Mouse (Mus musculus): ENCODE data around the gene Smoc1. TPM values are rescaled to one million over a fixed set of nuclear protein-coding genes. Genes with fewer than 3 reads are reported as not detected.

The Smoc1 gene
- polyA plus RNA-seq, 1 experiment = 9.8 TPM

DNA sequence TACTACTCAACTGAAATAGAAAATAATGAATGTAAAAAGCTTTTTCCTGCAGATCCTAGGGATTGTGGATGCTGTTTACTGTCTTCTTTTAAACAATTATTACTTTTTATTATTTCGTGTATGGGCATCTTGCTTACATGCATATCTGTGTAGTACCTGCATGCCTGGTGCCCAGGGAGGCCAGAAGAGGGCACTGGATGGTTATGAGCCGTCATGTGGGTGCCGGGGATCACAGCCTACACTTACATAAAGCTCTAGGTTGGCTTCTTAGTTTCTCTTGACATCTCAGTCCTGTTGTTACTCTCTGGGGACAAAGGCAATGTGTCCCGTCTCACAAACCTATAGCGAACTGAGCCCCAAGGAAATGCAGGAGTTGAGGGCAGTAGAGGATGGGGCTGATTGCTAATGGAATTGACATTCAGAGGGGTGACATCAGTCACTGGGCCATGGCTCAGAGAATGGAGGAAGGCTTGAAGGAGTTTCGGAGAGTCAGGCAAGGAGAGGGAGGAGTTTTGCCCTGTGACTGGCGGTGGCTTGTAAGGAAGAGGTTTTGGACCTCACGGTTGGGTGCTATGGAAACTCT lies 34.0 kb upstream of the Smoc1 start:
- Histone ChIP-seq H3K4me1 (ENCODE audit: control insufficient read depth, insufficient read depth, low read length) (peaks cover 13% of the 10 kb centered on the region), H3K27ac (ENCODE audit: control insufficient read depth, insufficient read depth, low read depth, low read length) (no peak overlapping the region), H3K27me3 (ENCODE audit: control insufficient read depth, insufficient read depth, low read length) (no peaks in the 10 kb centered on the region), H3K4me3 (ENCODE audit: control insufficient read depth, low read depth, low read length) (no peak overlapping the region), H3K36me3 (ENCODE audit: control insufficient read depth, insufficient read depth, low read length) (no peaks in the 10 kb centered on the region)
- TF ChIP-seq CTCF (IDR thresholded peaks at IDR 0.05; ENCODE audit: control insufficient read depth, insufficient read depth, insufficient replicate concordance, low read depth, low read length) (no peak), POLR2A (IDR thresholded peaks at IDR 0.05; ENCODE audit: control insufficient read depth, low read depth, low read length) (no peak)

DNA sequence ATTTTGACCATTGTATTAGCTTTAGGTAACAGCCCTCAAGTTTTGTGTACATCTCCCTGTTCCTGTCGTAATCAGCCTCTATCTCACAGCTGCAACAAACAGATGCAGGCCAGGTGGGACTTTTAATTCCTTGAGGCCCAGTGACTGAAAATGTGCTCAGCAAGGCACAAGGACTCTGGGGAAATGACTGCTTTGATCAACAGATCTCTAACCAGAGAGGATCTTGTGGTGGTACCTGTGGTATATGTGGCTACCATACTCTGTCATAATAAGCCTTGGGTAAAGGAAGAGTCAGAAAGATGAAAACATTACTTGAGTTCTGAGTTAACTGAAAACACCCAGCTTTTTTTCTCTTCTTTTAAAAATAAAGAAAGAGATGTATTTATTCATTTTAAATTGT lies 32.8 kb upstream of the Smoc1 start:
- no peak overlapping the region for H3K4me3 ChIP-seq (ENCODE audit: control insufficient read depth, low read depth, low read length)
- H3K4me1 ChIP-seq (ENCODE audit: control insufficient read depth, insufficient read depth, low read length) = peaks cover 16% of the 10 kb centered on the region
- no peaks in the 10 kb centered on the region for H3K27me3 ChIP-seq (ENCODE audit: control insufficient read depth, insufficient read depth, low read length)
- H3K27ac ChIP-seq (ENCODE audit: control insufficient read depth, insufficient read depth, low read depth, low read length) = no peak overlapping the region
- H3K36me3 ChIP-seq (ENCODE audit: control insufficient read depth, insufficient read depth, low read length) = no peaks in the 10 kb centered on the region
- no peak for TF ChIP-seq CTCF (IDR thresholded peaks at IDR 0.05; ENCODE audit: control insufficient read depth, insufficient read depth, insufficient replicate concordance, low read depth, low read length)
- TF ChIP-seq POLR2A (IDR thresholded peaks at IDR 0.05; ENCODE audit: control insufficient read depth, low read depth, low read length) = no peak

DNA sequence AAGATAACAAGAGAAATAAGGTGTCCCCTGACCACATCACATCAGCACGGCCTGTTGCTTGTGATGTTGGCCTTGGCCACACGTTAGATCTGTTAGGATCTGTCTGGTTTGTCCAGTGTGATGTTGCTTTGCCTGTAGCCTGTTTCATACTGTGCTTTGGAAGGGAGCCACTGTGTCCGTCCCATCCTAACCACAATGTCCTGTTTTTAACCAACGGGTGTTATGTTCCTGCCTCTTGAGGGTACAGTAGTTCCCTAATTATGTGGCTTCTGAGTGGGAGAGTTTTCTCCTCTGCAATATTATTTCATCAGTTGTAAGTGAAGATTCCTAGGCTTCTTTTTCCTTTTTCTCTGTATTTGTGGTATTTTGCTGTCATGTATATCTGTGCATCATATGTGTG lies 31.3 kb upstream of the Smoc1 start:
- Histone ChIP-seq H3K27ac (ENCODE audit: control insufficient read depth, insufficient read depth, low read depth, low read length) (no peak overlapping the region), H3K36me3 (ENCODE audit: control insufficient read depth, insufficient read depth, low read length) (no peaks in the 10 kb centered on the region), H3K4me1 (ENCODE audit: control insufficient read depth, insufficient read depth, low read length) (peaks cover 16% of the 10 kb centered on the region), H3K4me3 (ENCODE audit: control insufficient read depth, low read depth, low read length) (no peak overlapping the region), H3K27me3 (ENCODE audit: control insufficient read depth, insufficient read depth, low read length) (no peaks in the 10 kb centered on the region)
- TF ChIP-seq POLR2A (IDR thresholded peaks at IDR 0.05; ENCODE audit: control insufficient read depth, low read depth, low read length) (no peak), CTCF (IDR thresholded peaks at IDR 0.05; ENCODE audit: control insufficient read depth, insufficient read depth, insufficient replicate concordance, low read depth, low read length) (no peak)

DNA sequence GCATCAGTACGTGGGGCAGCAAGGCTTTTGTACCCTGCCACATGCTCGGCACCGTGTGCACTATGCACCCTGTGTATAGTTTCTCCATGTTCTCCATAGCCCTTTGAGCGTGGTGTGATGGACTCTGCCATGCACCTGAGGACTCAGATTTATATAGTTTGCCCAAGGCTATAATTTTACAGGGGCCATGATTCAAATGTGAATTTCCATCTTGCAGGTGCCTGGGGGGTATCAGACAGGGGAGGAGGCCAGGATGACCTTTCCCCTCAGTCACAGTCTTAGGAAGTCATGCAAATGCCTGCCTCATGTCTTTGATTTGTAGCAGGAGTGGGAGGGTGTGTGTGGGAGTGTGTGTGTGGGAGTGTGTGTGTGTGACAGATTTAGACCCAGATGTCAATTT lies 29.0 kb upstream of the Smoc1 start:
- no peak overlapping the region for H3K4me3 ChIP-seq (ENCODE audit: control insufficient read depth, low read depth, low read length)
- H3K4me1 ChIP-seq (ENCODE audit: control insufficient read depth, insufficient read depth, low read length) = peaks cover 3% of the 10 kb centered on the region; the same call in 1 of the 2 replicates
- TF ChIP-seq CTCF (IDR thresholded peaks at IDR 0.05; ENCODE audit: control insufficient read depth, insufficient read depth, insufficient replicate concordance, low read depth, low read length) (no peak), POLR2A (IDR thresholded peaks at IDR 0.05; ENCODE audit: control insufficient read depth, low read depth, low read length) (no peak)
- H3K27me3 ChIP-seq (ENCODE audit: control insufficient read depth, insufficient read depth, low read length) = no peaks in the 10 kb centered on the region
- H3K27ac ChIP-seq (ENCODE audit: control insufficient read depth, insufficient read depth, low read depth, low read length) = no peak overlapping the region
- H3K36me3 ChIP-seq (ENCODE audit: control insufficient read depth, insufficient read depth, low read length) = no peaks in the 10 kb centered on the region

DNA sequence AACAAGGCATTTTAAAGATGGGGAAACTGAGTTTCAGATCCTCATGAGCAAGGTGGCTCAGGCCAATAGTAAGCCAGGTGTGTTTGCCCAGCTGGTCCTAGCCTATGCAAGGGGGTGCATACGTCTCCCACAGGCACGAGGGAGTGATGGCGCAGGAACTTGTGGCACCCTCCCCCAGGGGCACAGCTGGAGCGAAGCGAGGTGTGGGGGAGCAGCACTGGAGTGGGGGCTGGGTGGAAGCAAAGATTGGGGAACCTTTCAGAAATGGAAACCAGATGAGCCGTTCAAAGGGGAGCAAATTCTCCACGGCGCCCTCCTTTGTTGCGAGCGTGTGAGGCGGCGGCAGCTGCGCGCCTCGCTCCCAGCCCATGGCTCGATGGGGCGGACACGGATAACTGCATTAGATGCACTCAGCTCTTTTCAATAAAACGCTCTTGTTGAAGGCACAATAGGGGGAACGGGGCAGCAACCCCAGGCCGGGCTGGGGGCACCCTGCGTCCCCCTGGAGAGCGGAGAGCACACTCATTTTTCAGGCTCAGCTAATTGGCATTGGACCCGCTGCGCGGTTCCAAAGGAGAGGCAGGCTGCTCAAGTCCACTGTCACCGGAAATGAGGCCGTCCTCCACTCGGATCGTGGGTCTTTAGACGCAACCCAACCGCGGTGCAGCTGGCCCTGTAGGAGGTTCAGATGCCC lies 27.9 kb upstream of the Smoc1 start:
- H3K4me3 ChIP-seq (ENCODE audit: control insufficient read depth, low read depth, low read length) = peak overlapping the region; percentile 19
- peaks cover 3% of the 10 kb centered on the region; the same call in 1 of the 2 replicates for H3K4me1 ChIP-seq (ENCODE audit: control insufficient read depth, insufficient read depth, low read length)
- TF ChIP-seq POLR2A (IDR thresholded peaks at IDR 0.05; ENCODE audit: control insufficient read depth, low read depth, low read length) (no peak), CTCF (IDR thresholded peaks at IDR 0.05; ENCODE audit: control insufficient read depth, insufficient read depth, insufficient replicate concordance, low read depth, low read length) (no peak)
- H3K27ac ChIP-seq (ENCODE audit: control insufficient read depth, insufficient read depth, low read depth, low read length) = no peak overlapping the region
- no peaks in the 10 kb centered on the region for H3K27me3 ChIP-seq (ENCODE audit: control insufficient read depth, insufficient read depth, low read length)
- no peaks in the 10 kb centered on the region for H3K36me3 ChIP-seq (ENCODE audit: control insufficient read depth, insufficient read depth, low read length)

DNA sequence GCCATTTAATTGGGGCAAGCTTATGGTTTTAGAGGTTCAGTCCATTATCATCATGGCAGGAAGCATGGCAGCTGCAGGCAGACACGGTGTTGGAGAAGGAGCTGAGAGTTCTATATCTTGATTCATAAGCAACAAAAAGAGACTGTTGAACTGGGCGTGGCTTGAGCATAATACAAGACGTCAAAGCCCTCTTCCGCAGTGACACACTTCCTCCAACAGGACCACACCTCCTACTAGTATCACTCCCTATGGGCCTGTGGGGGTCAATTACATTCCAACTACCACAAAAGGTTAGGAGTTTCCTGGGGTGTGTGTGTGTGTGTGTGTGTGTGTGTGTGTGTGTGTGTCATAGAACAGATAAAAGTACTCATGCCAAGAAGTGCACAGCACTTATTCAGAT lies 25.7 kb upstream of the Smoc1 start:
- Histone ChIP-seq H3K27ac (ENCODE audit: control insufficient read depth, insufficient read depth, low read depth, low read length) (no peak overlapping the region), H3K4me1 (ENCODE audit: control insufficient read depth, insufficient read depth, low read length) (peaks cover 3% of the 10 kb centered on the region; the same call in 1 of the 2 replicates), H3K36me3 (ENCODE audit: control insufficient read depth, insufficient read depth, low read length) (no peaks in the 10 kb centered on the region), H3K27me3 (ENCODE audit: control insufficient read depth, insufficient read depth, low read length) (no peaks in the 10 kb centered on the region), H3K4me3 (ENCODE audit: control insufficient read depth, low read depth, low read length) (no peak overlapping the region)
- TF ChIP-seq CTCF (IDR thresholded peaks at IDR 0.05; ENCODE audit: control insufficient read depth, insufficient read depth, insufficient replicate concordance, low read depth, low read length) = no peak
- TF ChIP-seq POLR2A (IDR thresholded peaks at IDR 0.05; ENCODE audit: control insufficient read depth, low read depth, low read length) = no peak

DNA sequence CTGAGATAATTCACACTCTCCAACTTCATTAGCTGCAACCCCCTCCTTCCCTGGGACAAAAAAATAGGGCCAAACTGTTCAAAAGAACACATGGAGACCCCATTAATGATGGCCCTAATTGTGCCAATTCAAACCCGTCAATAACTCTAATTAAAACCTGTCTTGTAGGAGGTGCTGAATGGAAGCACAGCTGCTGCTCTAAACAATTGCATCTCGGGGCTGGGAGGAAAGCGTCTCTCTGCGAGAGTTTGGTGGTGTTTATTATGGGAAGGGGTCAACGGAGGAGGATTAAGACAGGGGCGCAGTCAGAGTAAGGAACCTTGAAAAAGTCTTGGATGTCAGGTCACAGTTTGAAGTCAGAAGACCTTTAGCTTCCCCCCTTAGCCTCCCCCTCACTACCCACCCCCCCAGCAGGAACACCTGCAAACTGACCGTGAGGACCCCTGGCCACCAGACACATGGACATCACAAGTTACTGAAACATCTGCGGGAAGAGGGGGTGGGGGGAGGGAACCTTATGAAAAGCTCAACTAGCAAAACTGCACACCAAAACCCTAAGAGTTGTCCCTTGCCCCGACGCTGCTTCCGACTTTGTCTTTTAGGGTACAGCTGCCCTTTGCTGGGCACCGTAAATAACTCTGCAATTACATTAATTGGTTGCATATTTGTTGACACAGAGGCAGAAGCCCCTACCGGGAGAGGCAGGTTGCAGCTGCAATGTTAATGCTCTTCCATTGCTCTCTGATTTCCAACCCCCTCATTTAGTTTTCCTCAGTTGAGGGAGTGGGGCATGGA lies 23.6 kb upstream of the Smoc1 start:
- Histone ChIP-seq H3K27me3 (ENCODE audit: control insufficient read depth, insufficient read depth, low read length) (no peaks in the 10 kb centered on the region), H3K4me3 (ENCODE audit: control insufficient read depth, low read depth, low read length) (no peak overlapping the region), H3K4me1 (ENCODE audit: control insufficient read depth, insufficient read depth, low read length) (peaks cover 3% of the 10 kb centered on the region; the same call in 1 of the 2 replicates), H3K27ac (ENCODE audit: control insufficient read depth, insufficient read depth, low read depth, low read length) (no peak overlapping the region), H3K36me3 (ENCODE audit: control insufficient read depth, insufficient read depth, low read length) (no peaks in the 10 kb centered on the region)
- TF ChIP-seq POLR2A (IDR thresholded peaks at IDR 0.05; ENCODE audit: control insufficient read depth, low read depth, low read length) (no peak), CTCF (IDR thresholded peaks at IDR 0.05; ENCODE audit: control insufficient read depth, insufficient read depth, insufficient replicate concordance, low read depth, low read length) (no peak)

Data from testis, adult 2 months (tissue).